Mouse (Mus musculus) spleen, postnatal 14 days (tissue): ENCODE measurements around the gene Prkaca.

Experiments used
- DNase-seq, 2 experiments: peaks; one replicate each; pipeline ENCODE4 v3.0.0; 2021 to 2022; ENCODE audit warnings: low spot score in 2 of 2

The Prkaca gene

GRCm38 (mm10) chr8:83972150-83973120, at the start of gene Prkaca:
Gene Prkaca (plus strand): TSS chr8:83972993.
- peak; percentile 94 to 95 for DNase-seq

- DNase-seq, result no peak
Measured at GRCm38 (mm10) chr8:83924585-83924984, 48.2 kb upstream of the Prkaca start.

GRCm38 (mm10) chr8:83926266-83926665, 46.5 kb upstream of the Prkaca start:
- DNase-seq, result no peak

GRCm38 (mm10) chr8:83934222-83934621, 38.6 kb upstream of the Prkaca start:
- DNase-seq, result peak in 1 of 2 experiments; percentile 5

- DNase-seq, result no peak
Measured at GRCm38 (mm10) chr8:83934994-83935393, 37.8 kb upstream of the Prkaca start.

GRCm38 (mm10) chr8:83935435-83935834, 37.4 kb upstream of the Prkaca start:
- DNase-seq, result no peak

- no peak for DNase-seq
Measured at GRCm38 (mm10) chr8:83937645-83938044, 35.1 kb upstream of the Prkaca start.

- DNase-seq, result peak in 1 of 2 experiments; percentile 5
Measured at GRCm38 (mm10) chr8:83938330-83938729, 34.5 kb upstream of the Prkaca start.

GRCm38 (mm10) chr8:83941066-83941677, 31.6 kb upstream of the Prkaca start:
- DNase-seq, result no peak

GRCm38 (mm10) chr8:83942446-83942845, 30.3 kb upstream of the Prkaca start:
- DNase-seq, result no peak

- DNase-seq, result no peak
Measured at GRCm38 (mm10) chr8:83945540-83945939, 27.3 kb upstream of the Prkaca start.

GRCm38 (mm10) chr8:83954749-83955105, 18.1 kb upstream of the Prkaca start:
- DNase-seq, result no peak

- DNase-seq, result peak; percentile 90 to 91
Measured at GRCm38 (mm10) chr8:83955106-83955957, 17.5 kb upstream of the Prkaca start, which contains the start of the genes Gm10644 and Asf1b. Gene Gm10644 (minus strand): TSS chr8:83955205. Gene Asf1b (plus strand): TSS chr8:83955507.

- DNase-seq, result no peak
Measured at GRCm38 (mm10) chr8:83955958-83956218, 16.9 kb upstream of the Prkaca start.

- no peak for DNase-seq
Measured at GRCm38 (mm10) chr8:83956789-83957188, 16.0 kb upstream of the Prkaca start.

GRCm38 (mm10) chr8:83964015-83964765, 8.6 kb upstream of the Prkaca start:
- no peak for DNase-seq

- DNase-seq, result no peak
Measured at GRCm38 (mm10) chr8:83967701-83968100, 5.1 kb upstream of the Prkaca start.

- no peak for DNase-seq
Measured at GRCm38 (mm10) chr8:83971121-83971520, 1.7 kb upstream of the Prkaca start.

GRCm38 (mm10) chr8:83971661-83972060, 1.1 kb upstream of the Prkaca start:
- DNase-seq, result no peak

- no peak for DNase-seq
Measured at GRCm38 (mm10) chr8:83973161-83974031, 603 bp downstream of the Prkaca start.
